ENCODE assay signal across 13 mouse cellular contexts in the genomic region with DNA sequence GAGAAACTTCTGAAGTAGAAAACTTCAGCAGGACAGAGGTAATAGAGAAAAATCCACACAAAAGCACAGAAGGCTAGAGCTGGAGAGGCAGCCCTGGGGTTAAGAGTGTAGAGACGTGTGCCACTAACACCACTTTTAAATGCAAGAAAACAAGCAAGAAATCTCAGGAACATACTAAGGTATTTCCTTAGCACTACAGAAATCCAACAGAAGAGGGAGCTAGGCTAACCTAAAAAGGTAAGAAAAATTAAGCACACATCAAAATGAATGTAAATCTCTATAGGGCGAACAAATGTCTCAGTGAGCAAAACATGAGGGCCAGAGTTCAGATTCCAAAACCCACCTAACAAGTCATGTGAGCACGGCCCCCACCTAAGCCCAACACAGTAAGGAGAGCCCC. TPM values are rescaled to one million over a fixed set of nuclear protein-coding genes. Genes with fewer than 3 reads are reported as not detected.
DNase-seq lines count a peak whose midpoint lies in the region; ATAC-seq and TF ChIP-seq lines count a peak whose summit lies in the region.
"Had no signal": no experiment of that assay in that cellular context is flagged by ENCODE, and none has a peak within 500 bp of the region (broad histone marks: within the 10 kb centered on the region; RNA-seq: fewer than 3 reads in every experiment).

No protein-coding gene starts in this region.

- DNase-seq in gastrocnemius, adult 2 months: no peak
- DNase-seq in gastrocnemius, postnatal 25 days: no peak
- DNase-seq in liver, postnatal 0 days: no peak
- DNase-seq in CD4-positive, CD25-positive, alpha-beta regulatory T cell, adult 2 months (ENCODE audit: low read depth, low spot score): peak; percentile 70
- DNase-seq in spleen, adult 18-20 months: no peak
- no peak for DNase-seq in limb, embryonic 10.5 days (ENCODE audit: low spot score)
- DNase-seq: retina, postnatal 1 day had no signal

- H3K36me3 ChIP-seq in liver, postnatal 0 days (replicated peaks; ENCODE audit: insufficient read depth, low read length): peaks cover 36% of the 10 kb centered on the region
- H3K36me3 ChIP-seq in liver, embryonic 12.5 days: peaks cover 90% of the 10 kb centered on the region
- peaks cover 88% of the 10 kb centered on the region for H3K36me3 ChIP-seq in limb, embryonic 10.5 days

- no peaks in the 10 kb centered on the region for H3K9me3 ChIP-seq in liver, postnatal 0 days (ENCODE audit: low read length)
- no peaks in the 10 kb centered on the region for H3K9me3 ChIP-seq in liver, embryonic 12.5 days (replicated peaks)
- no peaks in the 10 kb centered on the region for H3K9me3 ChIP-seq in limb, embryonic 10.5 days (replicated peaks)
- H3K9me3 ChIP-seq: heart, embryonic 12.5 days; hindbrain, embryonic 15.5 days; neural tube, embryonic 12.5 days had no signal

- no peaks in the 10 kb centered on the region for H3K4me1 ChIP-seq in liver, postnatal 0 days (ENCODE audit: insufficient read depth)
- H3K4me1 ChIP-seq in liver, embryonic 12.5 days: no peaks in the 10 kb centered on the region
- no peaks in the 10 kb centered on the region for H3K4me1 ChIP-seq in limb, embryonic 10.5 days
- H3K4me1 ChIP-seq: heart, embryonic 12.5 days; hindbrain, embryonic 15.5 days; neural tube, embryonic 12.5 days had no signal

- no peak overlapping the region for H3K9ac ChIP-seq in liver, postnatal 0 days (replicated peaks)
- no peak overlapping the region for H3K9ac ChIP-seq in liver, embryonic 12.5 days
- H3K9ac ChIP-seq: heart, embryonic 12.5 days; hindbrain, embryonic 15.5 days; liver, embryonic 14.5 days; neural tube, embryonic 12.5 days had no signal

- H3K27me3 ChIP-seq in liver, postnatal 0 days (ENCODE audit: insufficient read depth, low read length): no peaks in the 10 kb centered on the region
- no peaks in the 10 kb centered on the region for H3K27me3 ChIP-seq in liver, embryonic 12.5 days (replicated peaks)
- no peaks in the 10 kb centered on the region for H3K27me3 ChIP-seq in limb, embryonic 10.5 days (ENCODE audit: low read depth, poor library complexity, severe bottlenecking)
- H3K27me3 ChIP-seq: heart, embryonic 12.5 days; hindbrain, embryonic 15.5 days; neural tube, embryonic 12.5 days had no signal

- intact Hi-C loops in gastrocnemius, adult 2 months (cut with DNase I): no loop called here

- peak; percentile 53 for TF ChIP-seq CTCF in gastrocnemius, adult 2 months (IDR thresholded peaks at IDR 0.05)
- TF ChIP-seq CTCF in liver, postnatal 0 days (IDR thresholded peaks at IDR 0.05; ENCODE audit: low read depth): peak; percentile 41

- H3K4me2 ChIP-seq in liver, postnatal 0 days (ENCODE audit: low read depth, low read length): no peak overlapping the region
- H3K4me2 ChIP-seq in liver, embryonic 12.5 days: no peak overlapping the region
- H3K4me2 ChIP-seq: heart, embryonic 12.5 days; hindbrain, embryonic 15.5 days; neural tube, embryonic 12.5 days had no signal

- 83% methylated on average over 3 of the region's 3 CpGs for WGBS in liver, postnatal 0 days (ENCODE audit: insufficient replicate concordance)
- 86% methylated on average over 3 of the region's 3 CpGs for WGBS in liver, embryonic 12.5 days (ENCODE audit: insufficient replicate concordance)
- 88% methylated on average over 3 of the region's 3 CpGs for WGBS in limb, embryonic 10.5 days

- no peak overlapping the region for H3K27ac ChIP-seq in gastrocnemius, adult 2 months
- no peak overlapping the region for H3K27ac ChIP-seq in liver, postnatal 0 days (ENCODE audit: low read depth)
- H3K27ac ChIP-seq in liver, embryonic 12.5 days: no peak overlapping the region
- H3K27ac ChIP-seq in limb, embryonic 10.5 days: no peak overlapping the region
- H3K27ac ChIP-seq: hindbrain, embryonic 15.5 days; liver, embryonic 14.5 days; neural tube, embryonic 12.5 days had no signal

- no peak overlapping the region for H3K4me3 ChIP-seq in gastrocnemius, adult 2 months
- no peak overlapping the region for H3K4me3 ChIP-seq in liver, postnatal 0 days (ENCODE audit: low read depth, low read length)
- H3K4me3 ChIP-seq in liver, embryonic 12.5 days: no peak overlapping the region
- H3K4me3 ChIP-seq in limb, embryonic 10.5 days: no peak overlapping the region
- H3K4me3 ChIP-seq: heart, embryonic 12.5 days; hindbrain, embryonic 15.5 days; neural tube, embryonic 12.5 days had no signal

- TF ChIP-seq EP300 in liver, postnatal 0 days (IDR thresholded peaks at IDR 0.05; ENCODE audit: low read depth): no peak

- no peak for ATAC-seq in liver, postnatal 0 days
- ATAC-seq in liver, embryonic 12.5 days: no peak
- ATAC-seq in common myeloid progenitor, adult 5-6 weeks (replicated peaks; ENCODE audit: low read depth, poor library complexity, severe bottlenecking): 0 out of 2 replicates have a peak, but pooled peaks have one; percentile 22

RNA-seq across cellular contexts. Expression of gene Uggt1, which starts 19.9 kb away (rescaled TPM):
- 10 to 100 TPM; 27.6 to 29.1 TPM for total RNA-seq in gastrocnemius, adult 2 months (2021)
- total RNA-seq in gastrocnemius, postnatal 25 days (2021): 10 to 100 TPM; 19.7 to 21.6 TPM
- polyA plus RNA-seq in liver, postnatal 0 days (2015; fragmentation: Nextera tagmentation; extraction: Ambion mirVana): 15.4 and 15.8 TPM in 2 replicates
- polyA plus RNA-seq in liver, embryonic 12.5 days (2016; fragmentation: Nextera tagmentation; extraction: Ambion mirVana): 28.5 and 29.0 TPM in 2 replicates
- 73.2 and 82.4 TPM in 2 replicates for total RNA-seq in common myeloid progenitor, adult 5-6 weeks (2017)
- polyA plus RNA-seq in limb, embryonic 10.5 days (2016; fragmentation: Nextera tagmentation; extraction: Ambion mirVana): 54.1 and 55.2 TPM in 2 replicates

RNA-seq across cellular contexts. Expression of gene Neurl3, which starts 49.8 kb away (rescaled TPM):
- under 1 TPM; 0.41 to 0.59 TPM for total RNA-seq in gastrocnemius, adult 2 months (2021)
- under 1 TPM; 0.51 to 0.88 TPM for total RNA-seq in gastrocnemius, postnatal 25 days (2021)
- polyA plus RNA-seq in liver, postnatal 0 days (2015; fragmentation: Nextera tagmentation; extraction: Ambion mirVana): 4.4 and 4.7 TPM in 2 replicates
- 3.4 and 3.7 TPM in 2 replicates for polyA plus RNA-seq in liver, embryonic 12.5 days (2016; fragmentation: Nextera tagmentation; extraction: Ambion mirVana)
- 20.1 and 22.6 TPM in 2 replicates for total RNA-seq in common myeloid progenitor, adult 5-6 weeks (2017)
- 0.45 and 1.0 TPM in 2 replicates for polyA plus RNA-seq in limb, embryonic 10.5 days (2016; fragmentation: Nextera tagmentation; extraction: Ambion mirVana)

Comparison
In these comparisons a context has a peak if more than half of its experiments do, and no peak if none do; other contexts are left out.
1. RNA of gene Neurl3, which starts 49.8 kb away (total RNA-seq): 20.1 to 22.6 TPM in common myeloid progenitor, adult 5-6 weeks; 0.51 to 0.88 TPM in gastrocnemius, postnatal 25 days and 0.41 to 0.59 TPM in gastrocnemius, adult 2 months; every median in the first group is over 10 times any median in the second.